Mouse (Mus musculus) CH12.LX (cell line): ENCODE data around the gene U2af1l4. TPM values are rescaled to one million over a fixed set of nuclear protein-coding genes. Genes with fewer than 3 reads are reported as not detected.

Experiments
- DNase-seq: peaks from one replicate; pipeline ENCODE4 v3.0.0-alpha.2; 2013; ENCODE audit errors: extremely low read depth
- H3K27ac ChIP-seq: 2 replicates; pipeline ENCODE4 v1.5.1; 2012; ENCODE audit warnings: low read depth, mild to moderate bottlenecking, control low read depth, moderate library complexity; ENCODE audit not compliant: insufficient read depth
- H3K27me3 ChIP-seq: replicated peaks from 2 replicates; pipeline ENCODE3; 2012; ENCODE audit warnings: inconsistent platforms
- H3K36me3 ChIP-seq, 2 experiments: replicated peaks in 1 of 2; 2 replicates each; pipeline versions ENCODE3 to v1.6.1; 2012; ENCODE audit warnings: inconsistent platforms in 1 of 2, low read length in 1 of 2, mild to moderate bottlenecking in 1 of 2, mixed read lengths in 1 of 2, moderate library complexity in 1 of 2; ENCODE audit not compliant: control insufficient read depth in 1 of 2, insufficient read depth in 1 of 2
- H3K4me1 ChIP-seq, 2 experiments: 2 replicates each; pipeline ENCODE4 v1.6.1; 2012; ENCODE audit warnings: inconsistent platforms in 1 of 2, moderate library complexity in 1 of 2; ENCODE audit not compliant: insufficient read depth in 2 of 2, control insufficient read depth in 1 of 2
- H3K4me2 ChIP-seq: 2 replicates; pipeline ENCODE4 v1.6.1; 2012; ENCODE audit warnings: low read depth, mild to moderate bottlenecking, control low read depth; ENCODE audit not compliant: poor library complexity, insufficient read depth, severe bottlenecking
- H3K4me3 ChIP-seq, 3 experiments: fragments of 150-350 bp in 1 of 3; sonication (generic) in 1 of 3; replicated peaks in 1 of 3; 2 replicates each; pipeline versions ENCODE3 to v1.5.1; 2011 to 2012; ENCODE audit warnings: low read depth in 2 of 3, low read length in 2 of 3, mild to moderate bottlenecking in 2 of 3, moderate library complexity in 2 of 3, control low read depth in 1 of 3, improper control_type of control experiment in 1 of 3, inconsistent platforms in 1 of 3, mixed read lengths in 1 of 3; ENCODE audit not compliant: poor library complexity in 1 of 3
- H3K79me2 ChIP-seq: replicated peaks from 2 replicates; pipeline ENCODE4 v1.6.1; 2012; ENCODE audit warnings: mild to moderate bottlenecking, moderate library complexity; ENCODE audit not compliant: control insufficient read depth, poor library complexity, insufficient read depth, severe bottlenecking; ENCODE audit errors: extremely low read depth
- H3K9ac ChIP-seq: 2 replicates; pipeline ENCODE4 v1.6.1; 2012; ENCODE audit warnings: low read depth, mild to moderate bottlenecking, control low read depth, moderate library complexity; ENCODE audit not compliant: insufficient read depth
- H3K9me3 ChIP-seq: replicated peaks from 2 replicates; pipeline ENCODE3; 2012; ENCODE audit warnings: low read length, inconsistent platforms, mixed read lengths
- ETS1 ChIP-seq: conservative IDR thresholded peaks from 2 replicates; pipeline ENCODE4 v1.6.1; 2012; ENCODE audit warnings: low read depth, mild to moderate bottlenecking, inconsistent platforms, low read length, improper control_type of control experiment, moderate library complexity
- HCFC1 ChIP-seq: IDR thresholded peaks from 2 replicates; pipeline ENCODE4 v1.6.1; 2012; ENCODE audit warnings: low read depth, mild to moderate bottlenecking, inconsistent platforms, low read length, improper control_type of control experiment
- JUN ChIP-seq: IDR thresholded peaks from 2 replicates; pipeline ENCODE4 v1.6.1; 2011; ENCODE audit warnings: low read depth, mild to moderate bottlenecking, low read length, improper control_type of control experiment, moderate library complexity; ENCODE audit not compliant: insufficient read depth
- JUND ChIP-seq: conservative IDR thresholded peaks from 2 replicates; pipeline ENCODE4 v1.6.1; 2011; ENCODE audit warnings: low read depth, low read length, improper control_type of control experiment
- KAT2A ChIP-seq: IDR thresholded peaks from 2 replicates; pipeline ENCODE4 v1.6.1; 2012; ENCODE audit warnings: low read length, improper control_type of control experiment, inconsistent platforms; ENCODE audit not compliant: insufficient replicate concordance
- MAFK ChIP-seq: IDR thresholded peaks from 2 replicates; pipeline ENCODE4 v1.6.1; 2011; ENCODE audit warnings: low read length, improper control_type of control experiment; ENCODE audit not compliant: insufficient replicate concordance
- MYC ChIP-seq: IDR thresholded peaks from 2 replicates; pipeline ENCODE4 v1.6.1; 2011; ENCODE audit warnings: low read depth, mild to moderate bottlenecking, improper control_type of control experiment, low read length
- NELFE ChIP-seq: IDR thresholded peaks from 2 replicates; pipeline ENCODE4 v1.6.1; 2011; ENCODE audit warnings: low read depth, low read length, improper control_type of control experiment
- PAX5 ChIP-seq: IDR thresholded peaks from 2 replicates; pipeline ENCODE4 v1.6.1; 2012; ENCODE audit warnings: low read length, inconsistent platforms, mixed read lengths
- POLR2AphosphoS2 ChIP-seq: IDR thresholded peaks from 2 replicates; pipeline ENCODE4 v1.6.1; 2011; ENCODE audit warnings: low read depth, low read length, improper control_type of control experiment
- SIN3A ChIP-seq: IDR thresholded peaks from 2 replicates; pipeline ENCODE4 v1.6.1; 2012; ENCODE audit warnings: low read length, improper control_type of control experiment, inconsistent platforms
- USF1 ChIP-seq: IDR thresholded peaks from 2 replicates; pipeline ENCODE4 v1.6.1; 2014; ENCODE audit warnings: low read depth, mild to moderate bottlenecking, inconsistent platforms, low read length, improper control_type of control experiment
- USF2 ChIP-seq: conservative IDR thresholded peaks from 2 replicates; pipeline ENCODE4 v1.6.1; 2011; ENCODE audit warnings: low read depth, low read length, improper control_type of control experiment
- ZC3H11A ChIP-seq: IDR thresholded peaks from 2 replicates; pipeline ENCODE4 v1.6.1; 2012; ENCODE audit warnings: low read depth, mild to moderate bottlenecking, inconsistent platforms, low read length, improper control_type of control experiment
- ZKSCAN1 ChIP-seq: IDR thresholded peaks from 2 replicates; pipeline ENCODE4 v1.6.1; 2012; ENCODE audit warnings: low read depth, inconsistent platforms, low read length, improper control_type of control experiment, borderline replicate concordance
- ZNF384 ChIP-seq: IDR thresholded peaks from 2 replicates; pipeline ENCODE4 v1.6.1; 2012; ENCODE audit warnings: low read depth, low read length, improper control_type of control experiment, inconsistent platforms
- dilution Hi-C: fragments of 300-500 bp; cut with MboI; formaldehyde crosslinking; loops from 2 replicates; pipeline ENCODE4 v1.14.3; 2020; ENCODE audit warnings: low sequenced_read_pairs; ENCODE audit not compliant: extremely low pct_unique_long_range_greater_than_20kb, extremely low pct_ligation_motif_present
- in situ Hi-C: fragments of 300-500 bp; cut with MboI; formaldehyde crosslinking; loops from 3 replicates; pipeline ENCODE4 v1.14.3; 2019; ENCODE audit warnings: low sequenced_read_pairs, low pct_ligation_motif_present, low pct_unique_long_range_greater_than_20kb, mixed read lengths
- polyA plus RNA-seq: library from polyadenylated mRNA; unstranded; fragments of >175 nt; gene quantifications from 2 replicates; pipeline ENCODE4 v1.2.1, GENCODE M21; 2012; ENCODE audit warnings: low read depth; ENCODE audit not compliant: insufficient read length
- total RNA-seq, 2 experiments: library from RNA; depleted of rRNA; stranded (reverse); fragments of 300-350 nt in 1 of 2; fragments of >200 nt in 1 of 2; gene quantifications; 2 replicates each; pipeline ENCODE4 v1.2.3; 2012 to 2014

The U2af1l4 gene
- total and polyA plus RNA-seq, 3 experiments: 51.5 to 60.8 (median 56.7) TPM

DNA sequence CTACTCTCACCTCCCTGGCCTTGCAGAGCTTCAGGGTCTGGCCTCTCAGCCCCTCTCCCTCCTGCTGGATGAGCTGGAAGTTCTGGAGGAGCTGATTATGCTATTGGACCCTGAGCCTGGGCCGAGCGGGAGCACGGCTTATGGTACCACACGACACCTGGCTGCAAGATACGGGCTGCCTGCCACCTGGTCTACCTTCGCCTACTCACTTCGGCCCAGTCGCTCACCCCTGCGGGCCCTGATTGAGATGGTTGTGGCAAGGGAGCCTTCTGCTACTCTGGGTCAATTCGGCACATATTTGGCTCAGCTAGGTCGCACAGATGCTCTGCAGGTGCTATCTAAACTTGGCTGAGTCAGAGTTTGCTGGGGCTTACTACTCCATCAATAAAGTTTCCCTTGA is 4.5 kb downstream of the U2af1l4 start:
- Histone ChIP-seq H3K27me3 (no peaks in the 10 kb centered on the region), H3K9ac (no peak overlapping the region), H3K27ac (no peak overlapping the region), H3K36me3 (peaks cover 63 to 85% of the 10 kb centered on the region in 2 experiments), H3K9me3 (no peaks in the 10 kb centered on the region)
- dilution Hi-C loops: no loop called here
- peak; percentile 68; the same call in 1 of the 2 replicates for TF ChIP-seq POLR2AphosphoS2
- no peak for TF ChIP-seq ZC3H11A
- TF ChIP-seq, all 38 proteins: peak for 1
- Histone ChIP-seq H3K79me2 (peaks cover under 1% of the 10 kb centered on the region), H3K4me1 (peaks cover 7 to 11% of the 10 kb centered on the region in 2 experiments; a peak in 3 of 4 replicates), H3K4me2 (no peak overlapping the region), H3K4me3 (no peak overlapping the region)
- DNase-seq: no peak
- in situ Hi-C loops: no loop called here

DNA sequence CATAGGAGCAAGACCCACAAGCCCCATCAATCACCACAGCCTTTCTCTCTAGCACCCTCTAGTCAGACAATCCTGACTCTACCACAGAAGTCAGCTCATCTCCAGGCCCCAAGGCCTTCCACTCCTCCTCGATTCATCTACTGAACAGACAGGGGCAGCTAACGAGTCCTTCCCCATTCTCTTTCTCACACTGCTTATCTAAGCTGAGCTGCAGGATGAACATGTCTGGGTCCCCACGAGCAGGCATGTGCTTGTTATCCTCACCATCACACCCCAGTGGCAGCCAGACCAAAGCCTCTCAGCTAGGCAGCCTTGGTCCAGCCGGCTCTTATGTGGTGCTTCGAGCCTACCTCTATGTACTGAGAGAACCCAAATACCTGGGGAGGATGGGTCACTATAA is 9.3 kb downstream of the U2af1l4 start:
- Histone ChIP-seq H3K9me3 (no peaks in the 10 kb centered on the region), H3K4me1 (no peaks in the 10 kb centered on the region), H3K4me2 (no peak overlapping the region), H3K9ac (no peak overlapping the region), H3K36me3 (peaks cover 90 to 98% of the 10 kb centered on the region in 2 experiments), H3K27me3 (no peaks in the 10 kb centered on the region), H3K27ac (no peak overlapping the region), H3K4me3 (no peak overlapping the region), H3K79me2 (no peaks in the 10 kb centered on the region)
- in situ Hi-C loops (no loop called here), dilution Hi-C loops (no loop called here)
- DNase-seq: no peak
- TF ChIP-seq SIN3A (no peak), NELFE (no peak)

DNA sequence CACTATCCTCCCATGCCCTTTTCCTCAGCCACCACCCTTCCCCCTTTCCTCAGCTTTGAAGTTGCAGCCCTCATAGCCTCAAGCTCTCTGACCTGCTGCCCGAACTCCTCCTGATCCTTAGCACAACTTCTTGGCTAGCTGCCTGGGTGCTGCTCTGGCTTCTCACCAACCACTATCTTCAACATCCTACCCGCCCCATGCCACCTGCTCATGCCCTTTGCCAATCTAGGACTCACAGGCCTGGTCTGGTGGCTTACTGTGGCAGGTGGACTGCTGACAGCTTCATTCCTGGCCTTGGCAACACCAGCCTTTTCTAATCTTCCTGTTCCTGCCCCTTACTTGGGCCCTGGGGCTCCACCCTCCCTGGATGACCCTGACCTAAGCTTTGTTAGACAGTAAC is 9.9 kb downstream of the U2af1l4 start:
- Histone ChIP-seq H3K36me3 (peaks cover 93 to 100% of the 10 kb centered on the region in 2 experiments), H3K27ac (no peak overlapping the region)

GRCm38 (mm10) chr7:30579950-30580349 is 16.8 kb downstream of the U2af1l4 start:
- TF ChIP-seq JUND (no peak), ZNF384 (no peak), ZKSCAN1 (no peak), ZC3H11A (no peak), KAT2A (no peak), HCFC1 (no peak), USF2 (no peak), PAX5 (no peak), MAFK (no peak)
- in situ Hi-C loops: no loop called here

More for the DNA sequence above, 9.9 kb downstream of the U2af1l4 start:
- no peak overlapping the region for H3K4me2 ChIP-seq
- no peaks in the 10 kb centered on the region for H3K27me3 ChIP-seq
- DNase-seq: no peak
- in situ Hi-C loops: no loop called here
- no peaks in the 10 kb centered on the region for H3K4me1 ChIP-seq
- H3K4me3 ChIP-seq: no peak overlapping the region
- dilution Hi-C loops: no loop called here
- H3K9ac ChIP-seq: no peak overlapping the region
- TF ChIP-seq JUN: no peak
- no peak for TF ChIP-seq MYC
- no peak for TF ChIP-seq ETS1
- no peak for TF ChIP-seq POLR2AphosphoS2
- TF ChIP-seq USF1: no peak
- no peaks in the 10 kb centered on the region for H3K79me2 ChIP-seq
- H3K9me3 ChIP-seq: no peaks in the 10 kb centered on the region

More at GRCm38 (mm10) chr7:30579950-30580349, 16.8 kb downstream of the U2af1l4 start:
- Histone ChIP-seq H3K27ac (no peak overlapping the region), H3K4me3 (no peak overlapping the region), H3K4me1 (no peaks in the 10 kb centered on the region), H3K4me2 (no peak overlapping the region), H3K27me3 (no peaks in the 10 kb centered on the region), H3K79me2 (no peaks in the 10 kb centered on the region), H3K36me3 (peaks cover 98% of the 10 kb centered on the region in 2 experiments), H3K9me3 (no peaks in the 10 kb centered on the region), H3K9ac (no peak overlapping the region)
- DNase-seq: no peak
- dilution Hi-C loops: no loop called here
